Mouse (Mus musculus): Measurements from ENCODE around the gene Clasp1. TPM values are rescaled to one million over a fixed set of nuclear protein-coding genes. Genes with fewer than 3 reads are reported as not detected.

The Clasp1 gene
- polyA plus RNA-seq, 1 experiment, result 160 TPM

GRCm38 (mm10) chr1:118388127-118388756 lies 616 bp upstream of the Clasp1 start:
- peak overlapping the region; percentile 28 for H3K27ac ChIP-seq (ENCODE audit: insufficient read depth, low read depth, low read length)
- H3K4me1 ChIP-seq (ENCODE audit: control insufficient read depth, insufficient read depth, low read length), result no peaks in the 10 kb centered on the region
- TF ChIP-seq CTCF (IDR thresholded peaks at IDR 0.05; ENCODE audit: insufficient read depth, low read depth, low read length) (no peak), POLR2A (IDR thresholded peaks at IDR 0.05; ENCODE audit: insufficient read depth, low read depth, low read length) (no peak)
- WGBS, result under 1% methylated on average over 19 of the region's 19 CpGs
- peak overlapping the region; percentile 76 for H3K4me3 ChIP-seq (ENCODE audit: insufficient read depth, low read depth, low read length)

DNA sequence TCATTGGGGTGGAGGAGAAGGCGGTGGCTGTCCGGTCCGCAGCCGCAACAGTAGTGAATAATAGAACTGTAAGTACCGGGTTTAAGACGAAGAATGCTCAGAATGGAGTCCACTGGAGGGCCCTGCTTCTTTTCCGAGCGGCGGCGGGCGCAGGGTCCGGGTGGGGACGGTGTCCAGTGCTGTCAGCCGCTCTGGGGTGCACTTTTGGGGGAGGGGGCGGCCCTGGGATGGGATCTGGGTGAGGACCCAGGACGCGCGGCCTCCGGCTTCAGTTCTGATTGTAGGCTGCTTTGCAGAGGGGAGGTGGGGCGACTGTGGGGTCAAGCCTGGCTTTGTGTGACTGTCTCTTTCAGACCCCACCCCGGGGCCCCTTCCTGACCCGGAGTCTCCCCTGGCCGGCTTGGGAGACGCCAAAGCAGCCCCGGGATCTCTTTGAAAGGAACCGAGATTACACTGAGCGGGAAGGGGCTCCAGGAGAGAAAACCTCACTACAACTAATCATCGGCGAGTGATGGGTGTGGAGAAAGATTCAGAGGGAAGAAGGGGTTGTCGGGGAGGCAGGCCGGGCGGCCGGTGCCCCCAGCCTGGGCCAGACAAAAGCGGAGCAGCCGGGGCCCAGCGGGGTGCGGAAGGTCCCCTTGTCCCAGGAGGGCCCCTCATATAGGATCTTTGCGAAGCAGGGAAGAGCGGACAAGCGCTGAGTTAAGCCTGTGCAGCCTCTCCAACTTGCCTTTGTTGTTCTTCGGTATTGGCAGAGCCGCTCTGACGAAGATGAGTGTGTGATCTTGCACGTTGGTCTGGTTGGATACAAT lies 802 bp downstream of the Clasp1 start:
- Histone ChIP-seq H3K4me3 (ENCODE audit: insufficient read depth, low read depth, low read length) (peak overlapping the region; percentile 76), H3K27ac (ENCODE audit: insufficient read depth, low read depth, low read length) (peak overlapping the region; percentile 72), H3K4me1 (ENCODE audit: control insufficient read depth, insufficient read depth, low read length) (no peaks in the 10 kb centered on the region)
- WGBS, result under 1% methylated on average over 44 of the region's 44 CpGs
- no peak for TF ChIP-seq CTCF (IDR thresholded peaks at IDR 0.05; ENCODE audit: insufficient read depth, low read depth, low read length)
- TF ChIP-seq POLR2A (IDR thresholded peaks at IDR 0.05; ENCODE audit: insufficient read depth, low read depth, low read length), result no peak; the same call in 1 of the 2 replicates

- Histone ChIP-seq H3K4me3 (ENCODE audit: insufficient read depth, low read depth, low read length) (peak overlapping the region; percentile 76), H3K27ac (ENCODE audit: insufficient read depth, low read depth, low read length) (peak overlapping the region; percentile 72; the same call in 1 of the 2 replicates), H3K4me1 (ENCODE audit: control insufficient read depth, insufficient read depth, low read length) (no peaks in the 10 kb centered on the region)
- TF ChIP-seq CTCF (IDR thresholded peaks at IDR 0.05; ENCODE audit: insufficient read depth, low read depth, low read length), result no peak
- TF ChIP-seq POLR2A (IDR thresholded peaks at IDR 0.05; ENCODE audit: insufficient read depth, low read depth, low read length), result no peak
- 6% methylated on average over 8 of the region's 8 CpGs for WGBS
These were observed 1.4 kb downstream of the Clasp1 start for GRCm38 (mm10) chr1:118390266-118390660.

DNA sequence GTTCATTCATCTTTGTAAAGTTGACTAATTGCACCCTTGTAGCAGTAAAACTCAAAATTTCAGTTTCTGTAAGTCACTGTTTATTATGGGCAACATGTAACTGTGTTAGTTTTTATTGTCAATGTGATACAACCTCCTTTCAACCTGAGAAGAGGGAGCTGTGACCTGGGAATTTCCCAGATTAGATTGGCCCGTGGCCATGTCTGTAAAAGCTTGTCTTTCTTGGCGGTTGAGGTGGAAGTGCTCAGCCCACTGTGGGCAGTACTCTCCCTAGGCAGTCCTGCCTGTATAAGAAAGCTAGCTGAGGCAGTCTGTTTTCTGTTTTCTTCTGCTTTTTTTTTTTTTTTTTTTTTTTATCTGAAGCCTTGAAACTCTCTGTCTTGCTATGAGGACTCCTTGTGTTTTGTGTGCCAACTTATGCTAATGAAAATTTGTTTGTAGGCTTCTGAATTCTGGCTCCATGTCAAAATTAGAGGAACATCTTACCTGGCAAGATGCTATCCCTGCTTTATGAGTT lies 2.1 kb downstream of the Clasp1 start:
- H3K4me3 ChIP-seq (ENCODE audit: insufficient read depth, low read depth, low read length), result no peak overlapping the region
- WGBS, result 49% methylated on average over 2 of the region's 2 CpGs
- H3K27ac ChIP-seq (ENCODE audit: insufficient read depth, low read depth, low read length), result no peak overlapping the region
- no peaks in the 10 kb centered on the region for H3K4me1 ChIP-seq (ENCODE audit: control insufficient read depth, insufficient read depth, low read length)
- TF ChIP-seq POLR2A (IDR thresholded peaks at IDR 0.05; ENCODE audit: insufficient read depth, low read depth, low read length) (no peak), CTCF (IDR thresholded peaks at IDR 0.05; ENCODE audit: insufficient read depth, low read depth, low read length) (no peak)

GRCm38 (mm10) chr1:118392246-118392645 lies 3.4 kb downstream of the Clasp1 start:
- no peak for TF ChIP-seq POLR2A (IDR thresholded peaks at IDR 0.05; ENCODE audit: insufficient read depth, low read depth, low read length)
- no peak for TF ChIP-seq CTCF (IDR thresholded peaks at IDR 0.05; ENCODE audit: insufficient read depth, low read depth, low read length)
- 89% methylated on average over 2 of the region's 2 CpGs for WGBS
- H3K4me3 ChIP-seq (ENCODE audit: insufficient read depth, low read depth, low read length), result no peak overlapping the region
- H3K27ac ChIP-seq (ENCODE audit: insufficient read depth, low read depth, low read length), result no peak overlapping the region
- H3K4me1 ChIP-seq (ENCODE audit: control insufficient read depth, insufficient read depth, low read length), result no peaks in the 10 kb centered on the region

GRCm38 (mm10) chr1:118393916-118394315 lies 5.1 kb downstream of the Clasp1 start:
- 87% methylated on average over 3 of the region's 3 CpGs for whole genome bisulfite sequencing
- 0 out of 2 replicates have a peak, but pooled peaks cover 3% of the 10 kb centered on the region for H3K4me1 ChIP-seq (ENCODE audit: control insufficient read depth, insufficient read depth, low read length)
- H3K4me3 ChIP-seq (ENCODE audit: insufficient read depth, low read depth, low read length), result no peak overlapping the region
- TF ChIP-seq POLR2A (IDR thresholded peaks at IDR 0.05; ENCODE audit: insufficient read depth, low read depth, low read length) (no peak), CTCF (IDR thresholded peaks at IDR 0.05; ENCODE audit: insufficient read depth, low read depth, low read length) (no peak)
- no peak overlapping the region for H3K27ac ChIP-seq (ENCODE audit: insufficient read depth, low read depth, low read length)

DNA sequence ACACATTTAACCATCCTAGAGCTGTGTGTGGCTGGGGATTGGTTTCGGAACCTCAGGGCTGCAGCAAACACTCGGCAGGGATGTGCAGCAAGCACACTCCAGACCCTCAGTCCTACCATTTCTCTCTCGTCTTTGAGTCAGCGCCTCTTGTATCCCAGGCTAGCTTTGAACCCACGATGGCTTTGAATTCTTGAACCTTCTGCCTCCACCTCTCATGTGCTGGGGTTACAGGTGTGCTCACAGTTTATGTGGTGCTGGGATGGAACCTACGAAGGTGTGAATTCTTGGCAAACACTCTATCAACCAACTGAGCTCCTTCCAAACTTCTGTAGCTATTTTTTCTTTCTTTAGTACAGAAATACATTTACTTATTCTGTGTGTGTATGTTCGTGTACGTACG lies 9.0 kb downstream of the Clasp1 start:
- H3K27ac ChIP-seq (ENCODE audit: insufficient read depth, low read depth, low read length), result no peak overlapping the region
- TF ChIP-seq CTCF (IDR thresholded peaks at IDR 0.05; ENCODE audit: insufficient read depth, low read depth, low read length) (no peak), POLR2A (IDR thresholded peaks at IDR 0.05; ENCODE audit: insufficient read depth, low read depth, low read length) (no peak)
- H3K4me3 ChIP-seq (ENCODE audit: insufficient read depth, low read depth, low read length), result no peak overlapping the region
- WGBS, result 95% methylated on average over 9 of the region's 9 CpGs
- H3K4me1 ChIP-seq (ENCODE audit: control insufficient read depth, insufficient read depth, low read length), result peaks cover 6% of the 10 kb centered on the region

GRCm38 (mm10) chr1:118398567-118398966 lies 9.7 kb downstream of the Clasp1 start:
- WGBS, result 31% methylated on average over 6 of the region's 6 CpGs
- TF ChIP-seq POLR2A (IDR thresholded peaks at IDR 0.05; ENCODE audit: insufficient read depth, low read depth, low read length) (no peak), CTCF (IDR thresholded peaks at IDR 0.05; ENCODE audit: insufficient read depth, low read depth, low read length) (no peak)
- Histone ChIP-seq H3K4me3 (ENCODE audit: insufficient read depth, low read depth, low read length) (no peak overlapping the region), H3K27ac (ENCODE audit: insufficient read depth, low read depth, low read length) (no peak overlapping the region), H3K4me1 (ENCODE audit: control insufficient read depth, insufficient read depth, low read length) (peaks cover 6% of the 10 kb centered on the region)

Data from olfactory bulb, adult 2 months (tissue).